In genomic region chr9:41395471-41395870, GRCm38 (mm10) we compare ENCODE assay signal across 12 mouse cellular contexts.
A peak's percentile ranks its signal among the peaks of the same experiment; 100 is the strongest.
DNase-seq lines count a peak whose midpoint lies in the region; ATAC-seq and TF ChIP-seq lines count a peak whose summit lies in the region.
"Had no signal": no experiment of that assay in that cellular context is flagged by ENCODE, and none has a peak within 500 bp of the region (broad histone marks: within the 10 kb centered on the region; RNA-seq: fewer than 3 reads in every experiment).

No protein-coding gene starts in this region.

- no peak for TF ChIP-seq CTCF in left cerebral cortex, adult 2 months (IDR thresholded peaks at IDR 0.05)

- 0 out of 2 replicates have a peak overlapping the region, but pooled peaks have one; percentile 2 for H3K4me3 ChIP-seq in midbrain, embryonic 10.5 days
- no peak overlapping the region for H3K4me3 ChIP-seq in midbrain, embryonic 16.5 days (ENCODE audit: low read depth, low read length)
- H3K4me3 ChIP-seq in embryonic facial prominence, embryonic 11.5 days (ENCODE audit: low read depth, low read length), result no peak overlapping the region
- H3K4me3 ChIP-seq in midbrain, embryonic 12.5 days, result no peak overlapping the region
- H3K4me3 ChIP-seq in left cerebral cortex, adult 2 months, result no peak overlapping the region
- H3K4me3 ChIP-seq: liver, embryonic 13.5 days; neural tube, embryonic 12.5 days had no signal

- peaks cover 54% of the 10 kb centered on the region for H3K4me1 ChIP-seq in midbrain, embryonic 10.5 days
- peaks cover 15% of the 10 kb centered on the region for H3K4me1 ChIP-seq in midbrain, embryonic 16.5 days (ENCODE audit: control insufficient read depth, insufficient read depth, low read length)
- H3K4me1 ChIP-seq in embryonic facial prominence, embryonic 11.5 days (ENCODE audit: control insufficient read depth, insufficient read depth, low read length), result no peaks in the 10 kb centered on the region
- peaks cover 29% of the 10 kb centered on the region for H3K4me1 ChIP-seq in midbrain, embryonic 12.5 days
- H3K4me1 ChIP-seq: liver, embryonic 13.5 days had no signal

- ATAC-seq in midbrain, embryonic 16.5 days, result no peak
- no peak for ATAC-seq in embryonic facial prominence, embryonic 11.5 days (replicated peaks; ENCODE audit: insufficient number of reproducible peaks, low FRiP score, low TSS enrichment, low read depth)
- ATAC-seq in midbrain, embryonic 12.5 days (ENCODE audit: low FRiP score, low read depth), result peak; percentile 49; the same call in 1 of the 2 replicates
- no peak for ATAC-seq in CD4-positive, CD25-positive, alpha-beta regulatory T cell, adult 4 months

- peaks cover 62% of the 10 kb centered on the region for H3K36me3 ChIP-seq in midbrain, embryonic 10.5 days
- H3K36me3 ChIP-seq in midbrain, embryonic 16.5 days (ENCODE audit: control insufficient read depth, insufficient read depth, low read length), result peaks cover 7% of the 10 kb centered on the region; the same call in 1 of the 2 replicates
- no peaks in the 10 kb centered on the region for H3K36me3 ChIP-seq in embryonic facial prominence, embryonic 11.5 days (replicated peaks; ENCODE audit: control insufficient read depth, insufficient read depth, low read depth, low read length)
- H3K36me3 ChIP-seq in midbrain, embryonic 12.5 days, result peaks cover 36% of the 10 kb centered on the region
- H3K36me3 ChIP-seq: liver, embryonic 13.5 days had no signal

- WGBS in midbrain, embryonic 10.5 days, result 9% methylated on average over 4 of the region's 4 CpGs
- 9% methylated on average over 4 of the region's 4 CpGs for WGBS in midbrain, embryonic 16.5 days
- WGBS in embryonic facial prominence, embryonic 11.5 days, result 22% methylated on average over 4 of the region's 4 CpGs
- 3% methylated on average over 4 of the region's 4 CpGs for WGBS in midbrain, embryonic 12.5 days

- H3K9me3 ChIP-seq in midbrain, embryonic 10.5 days (replicated peaks), result no peaks in the 10 kb centered on the region
- no peaks in the 10 kb centered on the region for H3K9me3 ChIP-seq in midbrain, embryonic 16.5 days (replicated peaks; ENCODE audit: control insufficient read depth, low read length, poor library complexity, severe bottlenecking)
- H3K9me3 ChIP-seq in embryonic facial prominence, embryonic 11.5 days (replicated peaks; ENCODE audit: control insufficient read depth, low read length), result no peaks in the 10 kb centered on the region
- no peaks in the 10 kb centered on the region for H3K9me3 ChIP-seq in midbrain, embryonic 12.5 days
- H3K9me3 ChIP-seq: liver, embryonic 13.5 days; neural tube, embryonic 12.5 days had no signal

- DNase-seq in midbrain, embryonic 10.5 days (ENCODE audit: low spot score), result peak; percentile 47
- peak; percentile 40 for DNase-seq in embryonic facial prominence, embryonic 11.5 days (ENCODE audit: low spot score)
- DNase-seq in left cerebral cortex, adult 2 months (ENCODE audit: extremely low spot score in 1 of 2, low spot score in 2 of 2), result no peak
- no peak for DNase-seq in right cerebral cortex, adult 18-20 months
- DNase-seq: adrenal gland, postnatal 25 days; cerebellum, adult 9-10 months; liver, embryonic 13.5 days; thymus, adult 2 months had no signal

- H3K9ac ChIP-seq in midbrain, embryonic 16.5 days (ENCODE audit: low read depth, low read length), result no peak overlapping the region
- H3K9ac ChIP-seq in embryonic facial prominence, embryonic 11.5 days (replicated peaks; ENCODE audit: low read length), result no peak overlapping the region
- H3K9ac ChIP-seq in midbrain, embryonic 12.5 days (replicated peaks), result no peak overlapping the region
- H3K9ac ChIP-seq: liver, embryonic 13.5 days; neural tube, embryonic 12.5 days had no signal

- H3K27ac ChIP-seq in midbrain, embryonic 10.5 days (replicated peaks), result peak overlapping the region; percentile 69
- H3K27ac ChIP-seq in midbrain, embryonic 16.5 days (ENCODE audit: low read length), result no peak overlapping the region
- no peak overlapping the region for H3K27ac ChIP-seq in embryonic facial prominence, embryonic 11.5 days (replicated peaks; ENCODE audit: low read depth, low read length)
- H3K27ac ChIP-seq in midbrain, embryonic 12.5 days (replicated peaks), result peak overlapping the region; percentile 56; the same call in 1 of the 2 replicates
- no peak overlapping the region for H3K27ac ChIP-seq in left cerebral cortex, adult 2 months
- H3K27ac ChIP-seq: liver, embryonic 13.5 days; neural tube, embryonic 12.5 days had no signal

- intact Hi-C loops in left cerebral cortex, adult 2 months (cut with DNase I), result no loop called here

- no peaks in the 10 kb centered on the region for H3K27me3 ChIP-seq in midbrain, embryonic 10.5 days (ENCODE audit: low read depth, poor library complexity, severe bottlenecking)
- H3K27me3 ChIP-seq in midbrain, embryonic 16.5 days (ENCODE audit: control insufficient read depth, insufficient read depth, low read depth, low read length), result no peaks in the 10 kb centered on the region
- H3K27me3 ChIP-seq in embryonic facial prominence, embryonic 11.5 days (ENCODE audit: control insufficient read depth, insufficient read depth, low read length), result no peaks in the 10 kb centered on the region
- no peaks in the 10 kb centered on the region for H3K27me3 ChIP-seq in midbrain, embryonic 12.5 days
- H3K27me3 ChIP-seq: liver, embryonic 13.5 days; neural tube, embryonic 12.5 days had no signal

- H3K4me2 ChIP-seq in midbrain, embryonic 16.5 days (ENCODE audit: low read length), result no peak overlapping the region
- H3K4me2 ChIP-seq in embryonic facial prominence, embryonic 11.5 days (ENCODE audit: low read depth, low read length), result no peak overlapping the region
- H3K4me2 ChIP-seq in midbrain, embryonic 12.5 days (replicated peaks), result no peak overlapping the region
- H3K4me2 ChIP-seq: liver, embryonic 13.5 days; neural tube, embryonic 12.5 days had no signal

Comparison
In these comparisons a context has a peak if more than half of its experiments do, and no peak if none do; other contexts are left out.
1. H3K27ac ChIP-seq: peak in midbrain, embryonic 10.5 days (single experiment) and midbrain, embryonic 12.5 days (single experiment); none in midbrain, embryonic 16.5 days (single experiment), embryonic facial prominence, embryonic 11.5 days (single experiment) and left cerebral cortex, adult 2 months (single experiment).
2. DNase-seq: peak in midbrain, embryonic 10.5 days (single experiment) and embryonic facial prominence, embryonic 11.5 days (single experiment); none in left cerebral cortex, adult 2 months (0 of 2) and right cerebral cortex, adult 18-20 months (single experiment).